Mouse (Mus musculus): Measurements from ENCODE around the gene Acta1.

- TF ChIP-seq CTCF (IDR thresholded peaks at IDR 0.05; ENCODE audit: extremely low read depth, insufficient read depth, low read length), result no peak
- TF ChIP-seq POLR2A (IDR thresholded peaks at IDR 0.05; ENCODE audit: extremely low read depth, insufficient read depth, low read length), result no peak
Observed at GRCm38 (mm10) chr8:123860386-123860785, 34.2 kb downstream of the Acta1 start.
